ENCODE assay signal across 7 mouse cellular contexts in the genomic region with DNA sequence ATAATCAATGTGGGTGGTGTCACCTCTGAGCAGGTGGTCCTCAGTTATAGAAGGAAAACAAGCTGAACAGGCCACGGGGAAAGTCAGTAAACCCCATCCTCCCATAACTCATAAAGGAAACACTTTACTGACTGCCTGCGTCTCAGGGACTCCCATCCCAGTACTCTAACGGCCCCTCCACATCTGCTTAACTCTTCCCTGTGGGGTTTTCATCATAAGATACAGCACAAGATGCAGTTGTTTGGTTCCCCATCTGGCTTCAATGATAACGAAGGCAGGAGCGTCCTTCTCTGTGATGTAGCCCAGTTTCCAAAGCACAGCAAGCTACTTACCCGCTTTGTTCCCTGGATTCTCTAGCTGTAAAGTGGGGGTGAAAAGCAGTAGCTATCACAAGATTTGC. TPM values are rescaled to one million over a fixed set of nuclear protein-coding genes. Genes with fewer than 3 reads are reported as not detected.
DNase-seq lines count a peak whose midpoint lies in the region; ATAC-seq and TF ChIP-seq lines count a peak whose summit lies in the region.

No protein-coding gene starts in this region.

- dilution Hi-C loops in CH12.LX (cut with MboI; ENCODE audit: extremely low pct_ligation_motif_present, extremely low pct_unique_long_range_greater_than_20kb, low sequenced_read_pairs), result no loop called here

- TF ChIP-seq POLR2A in CH12.LX (IDR thresholded peaks at IDR 0.05; ENCODE audit: low read depth, low read length), result no peak
- no peak for TF ChIP-seq POLR2A in bone marrow macrophage, adult 2 months (IDR thresholded peaks at IDR 0.05; ENCODE audit: borderline replicate concordance, low read depth, low read length)

- H3K4me3 ChIP-seq in CH12.LX (replicated peaks in 1 of 3; ENCODE audit: low read depth in 2 of 3, low read length in 2 of 3, poor library complexity in 1 of 3), result peak overlapping the region in 1 of 3 experiments; percentile 57
- peak overlapping the region; percentile 58 for H3K4me3 ChIP-seq in bone marrow macrophage, adult 2 months (ENCODE audit: insufficient read depth, low read length)
- H3K4me3 ChIP-seq in hindbrain, embryonic 11.5 days (ENCODE audit: low read depth, low read length), result peak overlapping the region; percentile 23

- H3K9me3 ChIP-seq in CH12.LX (replicated peaks; ENCODE audit: low read length), result no peaks in the 10 kb centered on the region
- H3K9me3 ChIP-seq in hindbrain, embryonic 11.5 days (ENCODE audit: control insufficient read depth, low read length), result no peaks in the 10 kb centered on the region

- no peak for DNase-seq in CH12.LX (ENCODE audit: extremely low read depth)
- no peak for DNase-seq in hindbrain, embryonic 11.5 days (ENCODE audit: low spot score)
- no peak for DNase-seq in right cerebral cortex, postnatal 4 days
- no peak for DNase-seq in left cerebral cortex, adult 18-20 months (ENCODE audit: low spot score in 2 of 2)
- DNase-seq in layer of hippocampus, adult 11-12 months (ENCODE audit: low spot score), result no peak

- peak overlapping the region; percentile 86; the same call in 1 of the 2 replicates for H3K4me2 ChIP-seq in CH12.LX (ENCODE audit: insufficient read depth, low read depth, poor library complexity, severe bottlenecking)
- peak overlapping the region; percentile 33 for H3K4me2 ChIP-seq in hindbrain, embryonic 11.5 days (replicated peaks; ENCODE audit: low read depth, low read length)

- in situ Hi-C loops in CH12.LX (cut with MboI; ENCODE audit: low pct_ligation_motif_present, low pct_unique_long_range_greater_than_20kb, low sequenced_read_pairs), result no loop called here

- WGBS in hindbrain, embryonic 11.5 days, result 72% methylated on average over 6 of the region's 6 CpGs

- no peaks in the 10 kb centered on the region for H3K27me3 ChIP-seq in CH12.LX (replicated peaks)
- no peaks in the 10 kb centered on the region for H3K27me3 ChIP-seq in hindbrain, embryonic 11.5 days (ENCODE audit: control insufficient read depth, insufficient read depth, low read length)

- H3K36me3 ChIP-seq in CH12.LX (replicated peaks in 1 of 2; ENCODE audit: control insufficient read depth in 1 of 2, insufficient read depth in 1 of 2, low read length in 1 of 2), result peaks cover 4 to 16% of the 10 kb centered on the region in 2 experiments
- H3K36me3 ChIP-seq in hindbrain, embryonic 11.5 days (ENCODE audit: control insufficient read depth, insufficient read depth, low read length), result no peaks in the 10 kb centered on the region

- no peak overlapping the region for H3K27ac ChIP-seq in CH12.LX (ENCODE audit: insufficient read depth, low read depth)
- H3K27ac ChIP-seq in bone marrow macrophage, adult 2 months (ENCODE audit: insufficient read depth, low read depth, low read length), result no peak overlapping the region
- no peak overlapping the region for H3K27ac ChIP-seq in hindbrain, embryonic 11.5 days (ENCODE audit: low read depth, low read length)

- H3K79me2 ChIP-seq in CH12.LX (replicated peaks; ENCODE audit: control insufficient read depth, extremely low read depth, insufficient read depth, poor library complexity, severe bottlenecking), result no peaks in the 10 kb centered on the region

- no peak overlapping the region for H3K9ac ChIP-seq in CH12.LX (ENCODE audit: insufficient read depth, low read depth)
- peak overlapping the region; percentile 85 for H3K9ac ChIP-seq in hindbrain, embryonic 11.5 days (ENCODE audit: low read depth, low read length)

- no peak for TF ChIP-seq RAD21 in CH12.LX (IDR thresholded peaks at IDR 0.05; ENCODE audit: low read depth, low read length)

- H3K4me1 ChIP-seq in CH12.LX (ENCODE audit: control insufficient read depth in 1 of 2, insufficient read depth in 2 of 2), result peaks cover 3 to 51% of the 10 kb centered on the region in 2 experiments; a peak in 3 of 4 replicates
- H3K4me1 ChIP-seq in bone marrow macrophage, adult 2 months (ENCODE audit: control insufficient read depth, insufficient read depth, low read length), result peaks cover 35% of the 10 kb centered on the region
- H3K4me1 ChIP-seq in hindbrain, embryonic 11.5 days (replicated peaks; ENCODE audit: control insufficient read depth, insufficient read depth, low read length), result peaks cover 9% of the 10 kb centered on the region

- 0 out of 2 replicates have a peak, but pooled peaks have one; percentile 4 for ATAC-seq in hindbrain, embryonic 11.5 days (ENCODE audit: low FRiP score)
- ATAC-seq in megakaryocyte progenitor cell, adult 5-6 weeks (replicated peaks; ENCODE audit: poor library complexity), result peak; percentile 22

- no peak for TF ChIP-seq EP300 in CH12.LX (IDR thresholded peaks at IDR 0.05; ENCODE audit: low read length)

- TF ChIP-seq CTCF in CH12.LX (conservative IDR thresholded peaks at IDR 0.05 in 1 of 2, IDR thresholded peaks at IDR 0.05 in 1 of 2; ENCODE audit: low read depth in 2 of 2, low read length in 2 of 2), result no peak
- no peak for TF ChIP-seq CTCF in bone marrow macrophage, adult 2 months (IDR thresholded peaks at IDR 0.05; ENCODE audit: low read depth, low read length)

TF ChIP-seq in CH12.LX, 34 proteins besides CTCF, POLR2A, EP300 and RAD21:
- TF ChIP-seq BHLHE40 (IDR thresholded peaks at IDR 0.05; ENCODE audit: low read depth, low read length), result no peak
- TF ChIP-seq POLR2AphosphoS2 (IDR thresholded peaks at IDR 0.05; ENCODE audit: low read depth, low read length), result no peak
- TF ChIP-seq IRF4 (IDR thresholded peaks at IDR 0.05; ENCODE audit: low read depth, low read length), result no peak
- TF ChIP-seq RCOR1 (conservative IDR thresholded peaks at IDR 0.05; ENCODE audit: low read depth, low read length), result no peak
- TF ChIP-seq PAX5 (IDR thresholded peaks at IDR 0.05; ENCODE audit: low read length), result no peak
- no peak for TF ChIP-seq JUND (conservative IDR thresholded peaks at IDR 0.05; ENCODE audit: low read depth, low read length)
- no peak for TF ChIP-seq NRF1 (IDR thresholded peaks at IDR 0.05; ENCODE audit: low read depth, low read length)
- TF ChIP-seq HCFC1 (IDR thresholded peaks at IDR 0.05; ENCODE audit: low read depth, low read length), result no peak
- no peak for TF ChIP-seq ZKSCAN1 (IDR thresholded peaks at IDR 0.05; ENCODE audit: borderline replicate concordance, low read depth, low read length)
- TF ChIP-seq SMC3 (IDR thresholded peaks at IDR 0.05; ENCODE audit: low read depth, low read length), result no peak
- no peak for TF ChIP-seq NELFE (IDR thresholded peaks at IDR 0.05; ENCODE audit: low read depth, low read length)
- no peak for TF ChIP-seq JUN (IDR thresholded peaks at IDR 0.05; ENCODE audit: insufficient read depth, low read depth, low read length)
- TF ChIP-seq MAZ (IDR thresholded peaks at IDR 0.05; ENCODE audit: low read depth, low read length), result no peak

RNA-seq across cellular contexts. Expression of gene Rnasel, which starts 0.8 kb away (rescaled TPM):
- total RNA-seq in CH12.LX (2012; rRNA removed), result 7.5 and 8.4 TPM in 2 replicates
- 9.2 and 9.7 TPM in 2 replicates for total RNA-seq in CH12.LX (2014; rRNA removed)
- 18.8 and 19.8 TPM in 2 replicates for polyA plus RNA-seq in CH12.LX (2012; ENCODE audit: insufficient read length, low read depth)
- polyA plus RNA-seq in bone marrow macrophage, adult 2 months (2012; ENCODE audit: insufficient read depth, insufficient read length, missing spikeins), result 103 and 119 TPM in 2 replicates
- polyA plus RNA-seq in hindbrain, embryonic 11.5 days (2014; fragmentation: Nextera tagmentation; extraction: Ambion mirVana), result 31.4 and 40.3 TPM in 2 replicates
- 41.4 and 52.2 TPM in 2 replicates for total RNA-seq in megakaryocyte progenitor cell, adult 5-6 weeks (2015)
- 46.4 and 58.3 TPM in 2 replicates for total RNA-seq in megakaryocyte progenitor cell, adult 5-6 weeks (2017)
- total RNA-seq in left cerebral cortex, adult 18-20 months (2021), result 10 to 100 TPM; 11.7 to 13.4 TPM

RNA-seq across cellular contexts. Expression of gene Rgs16, which starts 9.9 kb away (rescaled TPM):
- total RNA-seq in CH12.LX (2012; rRNA removed) (0.21 and 0.25 TPM in 2 replicates), CH12.LX (2014; rRNA removed) (0.15 TPM in 2 replicates)
- polyA plus RNA-seq in CH12.LX (2012; ENCODE audit: insufficient read length, low read depth), result 0.26 TPM in 1 of 2 replicates, not detected in the other
- 0.23 and 0.35 TPM in 2 replicates for polyA plus RNA-seq in bone marrow macrophage, adult 2 months (2012; ENCODE audit: insufficient read depth, insufficient read length, missing spikeins)
- 7.8 and 11.0 TPM in 2 replicates for polyA plus RNA-seq in hindbrain, embryonic 11.5 days (2014; fragmentation: Nextera tagmentation; extraction: Ambion mirVana)
- not detected in 2 replicates for total RNA-seq in megakaryocyte progenitor cell, adult 5-6 weeks (2015)
- 0.44 TPM in 1 of 2 replicates, not detected in the other for total RNA-seq in megakaryocyte progenitor cell, adult 5-6 weeks (2017)
- 10 to 100 TPM; 10.3 to 12.6 TPM for total RNA-seq in left cerebral cortex, adult 18-20 months (2021)

Comparison
In these comparisons a context has a peak if more than half of its experiments do, and no peak if none do; other contexts are left out.
1. RNA of gene Rgs16, which starts 9.9 kb away (total RNA-seq): 10.3 to 12.6 TPM in left cerebral cortex, adult 18-20 months; 0.15 to 0.25 TPM in CH12.LX and 0.44 TPM in megakaryocyte progenitor cell, adult 5-6 weeks; every median in the first group is over 4 times any median in the second.